Mouse (Mus musculus) embryonic facial prominence, embryonic 10.5 days (tissue): ENCODE measurements around the gene Zfp354c. TPM values are rescaled to one million over a fixed set of nuclear protein-coding genes. Genes with fewer than 3 reads are reported as not detected.

ENCODE experiments used
- DNase-seq: peaks from one replicate; pipeline ENCODE4 v3.0.0-alpha.2; 2017; ENCODE audit warnings: low spot score
- H3K27ac ChIP-seq: fragments of 300-500 bp; sonication (generic); replicated peaks from 2 replicates; pipeline ENCODE4 v1.5.1; 2016; ENCODE audit warnings: mild to moderate bottlenecking
- H3K27me3 ChIP-seq: fragments of 300-500 bp; sonication (generic); replicated peaks from 2 replicates; pipeline ENCODE4 v1.6.1; 2016; ENCODE audit warnings: low read depth, mild to moderate bottlenecking; ENCODE audit not compliant: poor library complexity, severe bottlenecking
- H3K36me3 ChIP-seq: fragments of 300-500 bp; sonication (generic); replicated peaks from 2 replicates; pipeline ENCODE4 v1.6.1; 2016; ENCODE audit warnings: mild to moderate bottlenecking, moderate library complexity
- H3K4me1 ChIP-seq: fragments of 300-500 bp; sonication (generic); 2 replicates; pipeline ENCODE4 v1.6.1; 2016
- H3K4me3 ChIP-seq: fragments of 300-500 bp; sonication (generic); 2 replicates; pipeline ENCODE4 v1.5.1; 2016; ENCODE audit warnings: mild to moderate bottlenecking, moderate library complexity
- H3K9me3 ChIP-seq: fragments of 300-500 bp; sonication (generic); 2 replicates; pipeline ENCODE4 v1.6.1; 2016; ENCODE audit warnings: mild to moderate bottlenecking
- WGBS: fragments of 180-500 bp; shearing (Covaris S2); methylation state at CpG from one replicate; pipeline ENCODE4 v1.1.7; 2016; 5-methylcytosine and 5-hydroxymethylcytosine counted together
- polyA plus RNA-seq: library from polyadenylated mRNA; unstranded; fragments of >200 nt; fragmentation: Nextera tagmentation; extraction: Ambion mirVana; gene quantifications from 2 replicates; pipeline ENCODE4 v1.2.1, GENCODE M21; 2016

Zfp354c gene
- polyA plus RNA-seq: 33.3 and 34.1 TPM in 2 replicates

GRCm38 (mm10) chr11:50827010-50827953 is at the start of gene Zfp354c:
Zfp354c (minus strand) TSS chr11:50827724.
- Histone ChIP-seq H3K4me3 (peak within 1 kb of the TSS; percentile 86), H3K4me1 (peaks cover 10% of the 10 kb centered on the region), H3K36me3 (peaks cover 42% of the 10 kb centered on the region), H3K9me3 (peaks cover 2% of the 10 kb centered on the region), H3K27ac (peak within 1 kb of the TSS; percentile 94), H3K27me3 (no peaks in the 10 kb centered on the region)
- peak; percentile 92 for DNase-seq
- WGBS: under 1% methylated on average over 45 of the region's 45 CpGs

- peak; percentile 54 for DNase-seq
- WGBS: under 1% methylated on average over 72 of the region's 72 CpGs
- H3K4me3 ChIP-seq: peak overlapping the region; percentile 62
- peaks cover 25% of the 10 kb centered on the region for H3K4me1 ChIP-seq
- no peaks in the 10 kb centered on the region for H3K36me3 ChIP-seq
- H3K27ac ChIP-seq: no peak overlapping the region
- peaks cover 73% of the 10 kb centered on the region for H3K27me3 ChIP-seq
- H3K9me3 ChIP-seq: 0 out of 2 replicates have a peak, but pooled peaks cover 5% of the 10 kb centered on the region
Measured at GRCm38 (mm10) chr11:50850989-50851601, 23.6 kb upstream of the Zfp354c start.

GRCm38 (mm10) chr11:50850177-50850735 is 22.7 kb upstream of the Zfp354c start, which contains the start of gene Grm6:
Grm6 (plus strand) TSS chr11:50850685.
- WGBS: 2% methylated on average over 11 of the region's 11 CpGs
- Histone ChIP-seq H3K27me3 (peaks cover 76% of the 10 kb centered on the region), H3K27ac (no peak within 1 kb of the TSS), H3K36me3 (no peaks in the 10 kb centered on the region), H3K4me3 (peak within 1 kb of the TSS; percentile 62), H3K9me3 (0 out of 2 replicates have a peak, but pooled peaks cover 5% of the 10 kb centered on the region), H3K4me1 (peaks cover 25% of the 10 kb centered on the region)
- DNase-seq: peak; percentile 18

- no peaks in the 10 kb centered on the region for H3K36me3 ChIP-seq
- 0 out of 2 replicates have a peak, but pooled peaks cover 5% of the 10 kb centered on the region for H3K9me3 ChIP-seq
- 7% methylated on average over 10 of the region's 10 CpGs for WGBS
- no peak overlapping the region for H3K4me3 ChIP-seq
- H3K27ac ChIP-seq: no peak overlapping the region
- peaks cover 76% of the 10 kb centered on the region for H3K27me3 ChIP-seq
- no peak for DNase-seq
- H3K4me1 ChIP-seq: peaks cover 25% of the 10 kb centered on the region
Measured at GRCm38 (mm10) chr11:50849310-50849709, 21.8 kb upstream of the Zfp354c start.

GRCm38 (mm10) chr11:50848520-50849137 is 21.1 kb upstream of the Zfp354c start:
- H3K9me3 ChIP-seq: 0 out of 2 replicates have a peak, but pooled peaks cover 5% of the 10 kb centered on the region
- H3K27me3 ChIP-seq: peaks cover 69% of the 10 kb centered on the region
- 44% methylated on average over 3 of the region's 3 CpGs for WGBS
- DNase-seq: no peak
- no peak overlapping the region for H3K27ac ChIP-seq
- no peak overlapping the region for H3K4me3 ChIP-seq
- no peaks in the 10 kb centered on the region for H3K36me3 ChIP-seq
- H3K4me1 ChIP-seq: peaks cover 25% of the 10 kb centered on the region

- Histone ChIP-seq H3K27me3 (peaks cover 53% of the 10 kb centered on the region), H3K27ac (no peak overlapping the region), H3K4me3 (no peak overlapping the region), H3K4me1 (peaks cover 25% of the 10 kb centered on the region), H3K9me3 (0 out of 2 replicates have a peak, but pooled peaks cover 5% of the 10 kb centered on the region), H3K36me3 (no peaks in the 10 kb centered on the region)
- DNase-seq: no peak
- 77% methylated on average over 5 of the region's 5 CpGs for WGBS
Measured at GRCm38 (mm10) chr11:50847047-50847446, 19.5 kb upstream of the Zfp354c start.

GRCm38 (mm10) chr11:50845951-50846350 is 18.4 kb upstream of the Zfp354c start:
- WGBS: 87% methylated on average over 3 of the region's 3 CpGs
- Histone ChIP-seq H3K4me1 (peaks cover 21% of the 10 kb centered on the region), H3K27ac (no peak overlapping the region), H3K9me3 (0 out of 2 replicates have a peak, but pooled peaks cover 5% of the 10 kb centered on the region), H3K4me3 (no peak overlapping the region), H3K27me3 (peaks cover 42% of the 10 kb centered on the region), H3K36me3 (no peaks in the 10 kb centered on the region)
- no peak for DNase-seq

- Histone ChIP-seq H3K27me3 (0 out of 2 replicates have a peak, but pooled peaks cover 3% of the 10 kb centered on the region), H3K9me3 (no peaks in the 10 kb centered on the region), H3K36me3 (no peaks in the 10 kb centered on the region), H3K4me3 (peak within 1 kb of the TSS; percentile 53), H3K27ac (peak within 1 kb of the TSS; percentile 81), H3K4me1 (peaks cover 11% of the 10 kb centered on the region)
- peak; percentile 94 for DNase-seq
- WGBS: 24% methylated on average over 22 of the region's 22 CpGs
Measured at GRCm38 (mm10) chr11:50841023-50841735, 13.7 kb upstream of the Zfp354c start, which contains the start of gene Zfp879. Zfp879 (minus strand) TSS chr11:50841552.

- H3K27me3 ChIP-seq: no peaks in the 10 kb centered on the region
- H3K36me3 ChIP-seq: peaks cover 22% of the 10 kb centered on the region
- H3K27ac ChIP-seq: no peak overlapping the region
- peaks cover 15% of the 10 kb centered on the region for H3K9me3 ChIP-seq
- WGBS: 89% methylated on average over 4 of the region's 4 CpGs
- H3K4me3 ChIP-seq: no peak overlapping the region
- DNase-seq: no peak
- H3K4me1 ChIP-seq: 0 out of 2 replicates have a peak, but pooled peaks cover 3% of the 10 kb centered on the region
Measured at GRCm38 (mm10) chr11:50835727-50836126, 8.2 kb upstream of the Zfp354c start.

- 76% methylated on average over 2 of the region's 2 CpGs for WGBS
Measured at GRCm38 (mm10) chr11:50826214-50826613, 1.3 kb downstream of the Zfp354c start.

GRCm38 (mm10) chr11:50814233-50814632 is 13.3 kb downstream of the Zfp354c start:
- no peaks in the 10 kb centered on the region for H3K4me1 ChIP-seq
- no peak for DNase-seq
- no peak overlapping the region for H3K4me3 ChIP-seq
- 96% methylated on average over 4 of the region's 4 CpGs for WGBS
- H3K36me3 ChIP-seq: peaks cover 100% of the 10 kb centered on the region
- H3K27ac ChIP-seq: no peak overlapping the region
- H3K27me3 ChIP-seq: no peaks in the 10 kb centered on the region
- peaks cover 59% of the 10 kb centered on the region for H3K9me3 ChIP-seq

More at GRCm38 (mm10) chr11:50826214-50826613, 1.3 kb downstream of the Zfp354c start:
- Histone ChIP-seq H3K9me3 (no peaks in the 10 kb centered on the region), H3K4me3 (peak overlapping the region; percentile 86), H3K4me1 (peaks cover 10% of the 10 kb centered on the region), H3K27me3 (no peaks in the 10 kb centered on the region), H3K27ac (no peak overlapping the region), H3K36me3 (peaks cover 49% of the 10 kb centered on the region)
- no peak for DNase-seq
